Mouse (Mus musculus) olfactory bulb, adult 2 months (tissue): ENCODE measurements around the gene Kcnh3.

Experiments
- CTCF ChIP-seq: fragments of 200-500 bp; IDR thresholded peaks from 2 replicates; pipeline ENCODE4 v1.5.1; 2012; ENCODE audit warnings: low read depth, mild to moderate bottlenecking, low read length, moderate library complexity; ENCODE audit not compliant: insufficient read depth
- POLR2A ChIP-seq: fragments of 200-500 bp; IDR thresholded peaks from 2 replicates; pipeline ENCODE4 v1.6.1; 2012; ENCODE audit warnings: mild to moderate bottlenecking, low read depth, low read length, moderate library complexity; ENCODE audit not compliant: insufficient read depth

GRCm38 (mm10) chr15:99223585-99224207 lies 965 bp upstream of the Kcnh3 start:
- TF ChIP-seq POLR2A (0 out of 2 replicates have a peak, but pooled peaks have one; percentile 30), CTCF (no peak)
